Mouse (Mus musculus) hindbrain, embryonic 11.5 days (tissue): ENCODE results near the gene Fam193b. TPM values are rescaled to one million over a fixed set of nuclear protein-coding genes. Genes with fewer than 3 reads are reported as not detected.

ENCODE experiments used
- ATAC-seq: fragments of 200-750 bp; cut with Nextera tagmentation; 2 replicates; pipeline ENCODE4 v1.8.0; 2017; ENCODE audit warnings: mild to moderate bottlenecking, moderate TSS enrichment, moderate library complexity; ENCODE audit not compliant: low FRiP score
- DNase-seq: peaks from one replicate; pipeline ENCODE4 v3.0.0-alpha.2; 2015; ENCODE audit warnings: low spot score
- H3K27ac ChIP-seq: fragments of 300-500 bp; sonication (generic); 2 replicates; pipeline ENCODE4 v1.5.1; 2014; ENCODE audit warnings: mild to moderate bottlenecking, low read depth, low read length
- H3K27me3 ChIP-seq: fragments of 300-500 bp; sonication (generic); 2 replicates; pipeline ENCODE4 v1.6.1; 2014; ENCODE audit warnings: mild to moderate bottlenecking, low read length, moderate library complexity, mixed read lengths; ENCODE audit not compliant: control insufficient read depth, insufficient read depth
- H3K36me3 ChIP-seq: fragments of 300-500 bp; sonication (generic); 2 replicates; pipeline ENCODE4 v1.6.1; 2014; ENCODE audit warnings: mild to moderate bottlenecking, low read length, moderate library complexity, mixed read lengths; ENCODE audit not compliant: control insufficient read depth, insufficient read depth
- H3K4me1 ChIP-seq: fragments of 300-500 bp; sonication (generic); replicated peaks from 2 replicates; pipeline ENCODE4 v1.6.1; 2014; ENCODE audit warnings: low read length, mixed read lengths; ENCODE audit not compliant: control insufficient read depth, insufficient read depth
- H3K4me2 ChIP-seq: fragments of 300-500 bp; sonication (generic); replicated peaks from 2 replicates; pipeline ENCODE4 v1.6.1; 2014; ENCODE audit warnings: mild to moderate bottlenecking, low read depth, low read length
- H3K4me3 ChIP-seq: fragments of 300-500 bp; sonication (generic); 2 replicates; pipeline ENCODE4 v1.5.1; 2014; ENCODE audit warnings: low read depth, low read length
- H3K9ac ChIP-seq: fragments of 300-500 bp; sonication (generic); 2 replicates; pipeline ENCODE4 v1.6.1; 2014; ENCODE audit warnings: low read depth, low read length
- H3K9me3 ChIP-seq: fragments of 300-500 bp; sonication (generic); 2 replicates; pipeline ENCODE4 v1.6.1; 2016; ENCODE audit warnings: low read length; ENCODE audit not compliant: control insufficient read depth
- WGBS: fragments of 180-500 bp; shearing (Covaris S2); extraction: QIAGEN DNeasy Blood & Tissue Kit; methylation state at CpG from one replicate; pipeline ENCODE4 v1.1.7; 2014; 5-methylcytosine and 5-hydroxymethylcytosine counted together
- polyA plus RNA-seq: library from polyadenylated mRNA; unstranded; fragments of >200 nt; fragmentation: Nextera tagmentation; extraction: Ambion mirVana; gene quantifications from 2 replicates; pipeline ENCODE4 v1.2.1, GENCODE M21; 2014

Gene Fam193b
- polyA plus RNA-seq, 1 experiment from 2014 or later, result 45.9 TPM

- 36% methylated on average over 2 of the region's 2 CpGs for WGBS
- H3K4me3 ChIP-seq, result no peak overlapping the region
- no peaks in the 10 kb centered on the region for H3K27me3 ChIP-seq
- no peak overlapping the region for H3K27ac ChIP-seq
- no peaks in the 10 kb centered on the region for H3K9me3 ChIP-seq
- ATAC-seq, result no peak
- H3K36me3 ChIP-seq, result no peaks in the 10 kb centered on the region
- no peak overlapping the region for H3K4me2 ChIP-seq
- H3K9ac ChIP-seq, result no peak overlapping the region
- DNase-seq, result no peak
- H3K4me1 ChIP-seq, result peaks cover 9% of the 10 kb centered on the region; the same call in 1 of the 2 replicates
Observed at GRCm38 (mm10) chr13:55494257-55494656, 76.7 kb downstream of the Fam193b start.

Other genes starting within 250 kb of the Fam193b start
- 90.2 and 90.9 TPM in 2 replicates for gene Rab24, start 249.2 kb downstream of the Fam193b start, polyA plus RNA-seq
- 28.4 and 30.5 TPM in 2 replicates for gene Mxd3, start 241.3 kb downstream of the Fam193b start, polyA plus RNA-seq
- gene Lman2, start 208.3 kb downstream of the Fam193b start, polyA plus RNA-seq, result 64.8 and 77.3 TPM in 2 replicates
- gene Rgs14, start 201.4 kb downstream of the Fam193b start, polyA plus RNA-seq, result 0.42 and 0.48 TPM in 2 replicates
- gene Slc34a1, start 172.9 kb downstream of the Fam193b start, polyA plus RNA-seq, result not detected in 2 replicates
- gene Pfn3, start 155.9 kb downstream of the Fam193b start, polyA plus RNA-seq, result not detected in 2 replicates
- gene F12, start 144.3 kb downstream of the Fam193b start, polyA plus RNA-seq, result 0.28 TPM in 1 of 2 replicates, not detected in the other
- gene Grk6, start 126.0 kb downstream of the Fam193b start, polyA plus RNA-seq, result 37.6 and 52.3 TPM in 2 replicates
- 2.4 and 2.5 TPM in 2 replicates for gene Prr7, start 106.9 kb downstream of the Fam193b start, polyA plus RNA-seq
- gene Dbn1, start 83.0 kb downstream of the Fam193b start, polyA plus RNA-seq, result 277 and 314 TPM in 2 replicates
- 135 and 152 TPM in 2 replicates for gene Pdlim7, start 57.4 kb downstream of the Fam193b start, polyA plus RNA-seq
- gene Dok3, start 41.8 kb downstream of the Fam193b start, polyA plus RNA-seq, result 2.2 and 2.8 TPM in 2 replicates
- gene Ddx41, start 34.5 kb downstream of the Fam193b start, polyA plus RNA-seq, result 67.6 and 75.0 TPM in 2 replicates
- gene Tmed9, start 2.6 kb upstream of the Fam193b start, polyA plus RNA-seq, result 50.1 and 63.8 TPM in 2 replicates
- 23.2 and 27.7 TPM in 2 replicates for gene B4galt7, start 28.8 kb upstream of the Fam193b start, polyA plus RNA-seq
- gene Caml, start 51.9 kb upstream of the Fam193b start, polyA plus RNA-seq, result 70.5 and 73.4 TPM in 2 replicates
- 47.2 and 50.8 TPM in 2 replicates for gene Ddx46, start 63.9 kb upstream of the Fam193b start, polyA plus RNA-seq
- gene B230219D22Rik, start 122.0 kb upstream of the Fam193b start, polyA plus RNA-seq, result 69.5 and 74.3 TPM in 2 replicates
- gene Txndc15, start 143.5 kb upstream of the Fam193b start, polyA plus RNA-seq, result 103 and 108 TPM in 2 replicates
- 27.9 and 29.9 TPM in 2 replicates for gene Pcbd2, start 156.2 kb upstream of the Fam193b start, polyA plus RNA-seq
- gene Catsper3, start 213.4 kb upstream of the Fam193b start, polyA plus RNA-seq, result 0.15 TPM in 1 of 2 replicates, not detected in the other